Mouse (Mus musculus) liver, embryonic 14.5 days (tissue): ENCODE measurements around the gene Igf1r.

Experiments
- CTCF ChIP-seq: IDR thresholded peaks from 2 replicates; pipeline ENCODE4 v1.5.1; 2016; ENCODE audit warnings: antibody characterized with exemption, low read depth, control low read depth
- EP300 ChIP-seq: IDR thresholded peaks from 2 replicates; pipeline ENCODE4 v1.6.1; 2016; ENCODE audit warnings: antibody characterized with exemption, low read depth

- TF ChIP-seq CTCF (peak; percentile 31), EP300 (no peak)
Observed at GRCm38 (mm10) chr7:68070626-68071025, 118.0 kb downstream of the Igf1r start.
